Mouse (Mus musculus): ENCODE measurements at regions not wholly inside any gene's neighbourhood (a gene's known extent, or its start where the extent isn't known, plus 50 kb on each side); places are given as distances from the start of the nearest gene placed in this dataset.

DNA sequence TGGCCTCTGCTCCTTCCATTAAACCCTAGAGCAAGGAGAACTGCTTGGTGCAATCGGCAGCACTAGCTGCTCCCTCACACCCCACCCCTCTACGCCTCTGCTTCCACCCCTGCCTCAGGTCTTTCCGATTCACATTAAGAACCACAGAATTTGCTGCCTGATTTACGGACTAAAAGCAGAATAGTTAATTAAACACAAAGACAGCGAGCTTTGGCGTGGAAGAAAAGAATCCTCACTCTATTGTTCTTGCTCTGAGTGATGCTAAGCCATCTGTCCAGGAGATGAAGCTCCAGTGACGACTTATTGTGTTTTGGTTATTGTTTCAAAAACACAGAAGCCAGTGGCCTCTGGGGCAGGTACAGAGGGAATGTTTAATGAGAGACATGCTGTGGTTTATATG is 438.9 kb upstream of the Kcnab2 start:
- DNase-seq = no peak

DNA sequence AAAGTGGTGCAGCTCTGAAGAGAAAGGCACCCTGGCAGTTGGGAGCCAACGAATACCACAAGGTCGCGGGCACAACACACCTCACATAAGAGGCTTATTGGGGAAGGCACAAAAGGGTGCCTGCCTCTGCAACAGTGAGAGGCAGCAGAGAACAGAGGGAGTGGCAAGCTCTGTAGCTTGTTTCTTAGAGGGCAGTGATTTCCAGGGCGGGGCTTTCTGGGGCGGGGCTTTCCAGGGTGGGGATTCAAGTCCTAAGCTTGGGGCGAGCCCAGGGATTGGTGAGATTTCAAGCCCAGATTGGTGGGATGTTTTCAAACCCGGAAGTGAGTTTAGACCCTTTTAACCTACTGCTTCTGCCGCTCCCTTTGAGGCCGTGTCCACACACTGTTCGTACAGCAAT is 435.8 kb upstream of the Kcnab2 start:
- no peak for DNase-seq

DNA sequence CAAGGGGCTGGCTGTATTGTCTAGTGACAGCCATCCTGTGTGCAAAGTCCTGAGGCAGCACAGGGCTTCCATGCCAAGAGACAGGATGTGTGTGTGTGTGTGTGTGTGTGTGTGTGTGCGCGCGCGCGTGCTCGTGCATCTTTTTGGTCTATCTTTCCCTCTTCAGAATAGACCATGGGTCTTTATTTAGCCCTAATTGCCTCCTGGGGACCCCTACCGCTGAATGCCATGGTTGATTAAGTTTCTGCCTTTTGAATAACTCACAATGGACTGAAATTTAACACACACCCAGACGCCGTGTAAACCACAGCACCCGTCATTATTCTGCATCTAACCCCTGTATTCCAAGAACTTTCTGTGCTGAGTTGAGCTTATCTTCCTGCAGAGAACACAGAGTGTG is 435.2 kb upstream of the Kcnab2 start:
- no peak for DNase-seq

DNA sequence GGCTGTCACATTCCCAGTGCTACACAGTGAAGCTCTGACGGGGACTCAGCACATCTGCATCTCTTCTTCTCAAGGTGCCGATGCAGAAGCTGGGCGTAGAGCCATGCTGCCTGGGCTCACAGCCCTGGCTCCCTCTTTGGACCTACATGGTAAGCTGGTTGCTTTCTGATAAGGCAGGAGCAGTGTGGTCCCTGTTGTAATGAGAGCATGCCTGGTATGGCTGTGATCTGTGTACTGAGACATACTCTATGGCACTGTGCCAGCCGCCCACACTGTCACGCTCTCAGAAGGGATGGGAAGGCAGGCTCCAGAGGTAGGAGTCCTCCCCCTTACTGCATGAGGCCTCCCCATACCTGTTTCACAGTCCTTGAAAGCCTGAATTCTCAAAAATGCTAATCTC is 430.6 kb upstream of the Kcnab2 start:
- no peak for DNase-seq

DNA sequence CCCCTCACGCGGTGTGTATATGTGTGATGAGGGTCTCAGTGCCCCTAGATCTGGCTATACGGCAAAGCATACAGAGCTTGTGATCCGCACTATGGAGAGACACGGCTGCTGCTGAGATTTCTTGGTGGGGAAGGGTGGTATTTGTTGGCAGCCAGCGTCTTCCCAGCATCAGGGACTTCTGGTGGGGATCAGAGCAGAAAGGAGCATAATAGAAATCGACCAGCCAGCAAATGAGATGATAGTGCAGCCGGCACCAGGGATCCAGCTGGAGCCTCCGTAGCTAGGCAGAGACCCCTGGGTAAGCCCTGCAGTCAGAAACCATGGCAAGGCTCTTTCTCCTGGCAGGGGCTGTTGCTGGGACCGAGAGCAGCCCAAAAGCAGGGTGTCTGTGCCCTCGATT is 425.2 kb upstream of the Kcnab2 start:
- no peak for DNase-seq

DNA sequence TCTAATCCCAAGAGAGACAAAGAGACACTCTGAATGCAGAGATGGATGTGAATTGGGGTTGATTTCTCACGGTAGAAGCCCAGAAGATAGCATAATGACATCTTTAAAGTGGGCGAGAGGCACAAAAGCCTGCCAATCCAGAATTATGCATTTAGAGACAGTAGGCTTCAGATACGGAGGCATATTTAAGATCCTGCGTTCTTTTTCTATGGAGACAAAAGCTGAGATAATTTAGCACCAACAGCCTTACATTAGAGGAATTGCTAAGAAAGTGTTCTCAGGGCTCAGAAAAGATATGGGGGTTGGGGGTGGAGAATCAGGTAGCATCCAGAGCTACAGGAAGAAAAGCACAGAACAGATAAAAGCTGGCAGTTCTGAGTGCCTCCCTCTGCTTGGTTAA is 422.4 kb upstream of the Kcnab2 start:
- DNase-seq = no peak

DNA sequence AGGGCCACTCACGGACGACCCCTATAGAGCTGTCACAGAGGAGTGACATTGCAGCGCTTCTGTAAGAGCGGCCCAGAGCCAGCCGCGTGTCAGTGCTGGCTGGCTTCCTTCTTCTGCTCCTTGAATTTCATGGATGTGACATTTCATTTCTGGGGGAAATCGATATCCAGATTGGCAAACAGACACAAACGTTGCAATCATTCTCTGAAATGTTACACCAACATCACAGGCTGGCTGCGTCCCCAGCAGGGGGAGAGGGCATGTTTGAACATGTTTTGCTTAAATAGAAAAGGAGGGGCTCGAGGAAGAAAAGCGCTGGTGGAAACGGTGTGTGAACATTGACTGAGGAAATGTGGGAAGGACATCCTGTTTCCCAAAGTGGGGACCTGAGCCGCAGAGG is 417.4 kb upstream of the Kcnab2 start:
- no peak for DNase-seq

DNA sequence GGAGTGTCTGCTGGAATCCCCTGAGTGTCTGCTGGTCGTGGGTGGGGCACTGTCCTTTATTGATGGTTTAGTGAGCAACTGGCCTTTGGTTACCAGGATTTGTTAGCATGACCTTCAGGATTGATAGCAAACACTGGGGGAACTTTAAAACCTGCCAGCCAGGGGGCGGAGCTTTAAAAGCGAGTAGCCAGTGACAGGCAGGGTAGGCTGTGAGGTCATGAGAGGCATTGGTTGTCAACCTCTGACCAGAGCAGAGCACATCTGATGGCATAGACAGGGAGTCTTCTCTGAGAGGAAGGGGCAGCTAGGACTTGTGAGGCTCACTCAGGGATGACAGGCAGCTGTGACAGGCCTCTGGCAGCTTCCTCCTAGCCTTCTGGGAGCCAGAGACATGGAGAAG is 415.3 kb upstream of the Kcnab2 start:
- no peak for DNase-seq

DNA sequence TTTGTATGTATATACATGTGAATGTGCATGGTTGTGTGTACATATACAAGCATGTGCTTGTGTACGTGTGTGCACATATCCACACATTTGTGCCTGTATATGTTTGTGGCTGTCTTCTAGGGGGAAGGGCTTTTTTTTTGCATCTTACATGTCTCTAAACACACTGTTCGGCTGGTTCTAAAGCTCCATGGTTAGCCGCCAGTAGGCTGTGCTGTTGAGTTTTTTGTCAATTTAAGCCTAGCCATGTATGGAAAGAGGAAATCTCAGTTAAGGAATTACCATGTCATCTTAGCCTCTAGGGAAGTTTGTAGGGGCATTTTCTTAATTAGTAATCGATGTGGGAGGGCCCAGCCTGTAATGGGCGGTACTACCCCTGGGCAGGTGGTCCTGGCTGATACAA is 411.5 kb upstream of the Kcnab2 start:
- no peak for DNase-seq

DNA sequence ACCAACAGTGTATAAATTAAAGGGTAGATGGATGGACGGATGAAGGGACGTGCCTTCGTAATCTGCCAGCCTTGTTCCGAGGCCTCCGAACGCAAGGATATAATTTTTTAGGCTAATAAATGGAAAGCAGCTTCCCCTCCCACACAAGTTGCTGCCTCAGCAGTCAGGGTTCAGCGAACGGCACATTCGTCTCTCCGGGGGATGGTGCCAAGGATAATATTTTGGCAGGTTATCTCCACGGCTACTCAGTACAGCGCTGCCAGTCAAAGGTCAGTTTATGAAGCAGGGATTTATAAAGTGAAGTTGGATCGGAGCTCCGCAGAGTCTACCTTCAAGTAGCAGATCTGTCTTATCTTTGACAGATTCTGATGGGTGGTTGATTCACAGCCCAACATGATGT is 410.6 kb upstream of the Kcnab2 start:
- DNase-seq = no peak

DNA sequence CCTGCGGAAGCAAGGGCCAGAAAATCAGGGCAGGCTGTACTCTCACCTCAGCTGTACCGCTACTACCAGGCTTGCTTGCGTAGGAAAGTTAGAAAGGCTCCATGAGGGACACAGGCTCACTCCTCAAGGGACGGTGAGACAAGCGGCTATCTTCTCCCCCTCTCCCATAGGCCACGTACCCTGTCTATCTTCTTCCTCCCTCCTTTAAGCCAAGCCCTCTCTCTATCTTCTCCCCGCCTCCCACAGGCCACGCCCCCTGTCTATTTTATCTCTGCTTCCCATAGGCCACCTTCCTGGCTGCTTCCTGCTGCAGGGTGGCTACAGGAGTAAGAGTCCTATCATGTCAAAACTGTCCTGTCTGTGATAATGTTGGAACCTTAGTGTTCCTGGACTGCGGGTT is 409.1 kb upstream of the Kcnab2 start:
- no peak for DNase-seq

DNA sequence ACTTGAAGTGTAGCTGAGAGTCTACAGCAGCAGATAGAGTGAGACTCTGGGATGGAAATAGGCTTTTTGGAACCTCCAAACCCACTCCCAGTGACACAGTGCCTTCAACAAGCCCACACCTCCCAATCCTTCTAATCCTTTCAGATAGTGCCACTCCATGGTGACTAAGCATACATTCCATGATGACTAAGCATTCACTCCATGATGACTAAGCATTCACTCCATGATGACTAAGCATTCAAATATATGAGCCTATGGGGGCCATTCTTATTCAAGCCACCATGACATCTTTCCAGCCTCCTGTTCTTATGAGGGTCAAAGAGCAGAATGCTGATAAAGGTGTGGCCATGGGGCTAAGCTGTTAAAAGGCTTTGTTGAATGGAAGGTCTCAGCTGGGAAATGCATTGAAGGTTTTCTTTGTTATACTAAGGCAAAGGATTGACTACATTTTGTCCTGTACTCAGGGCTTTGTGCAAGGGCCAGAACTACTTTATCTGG is 403.8 kb upstream of the Kcnab2 start:
- DNase-seq = no peak

DNA sequence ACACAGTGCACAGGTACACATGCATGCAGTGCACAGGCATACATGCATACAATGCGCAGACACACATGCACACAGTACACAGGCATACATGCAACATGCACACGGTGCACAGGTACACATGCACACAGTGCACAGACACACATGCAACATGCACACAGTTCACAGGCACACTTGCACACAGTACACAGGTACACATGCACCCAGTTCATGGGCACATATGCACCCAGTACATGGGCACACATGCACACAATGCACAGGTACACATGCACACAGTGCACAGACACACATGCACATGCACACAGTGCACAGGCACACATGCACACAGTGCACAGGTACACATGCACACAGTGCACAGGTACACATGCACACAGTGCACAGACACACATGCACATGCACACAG is 402.7 kb upstream of the Kcnab2 start:
- DNase-seq = no peak

DNA sequence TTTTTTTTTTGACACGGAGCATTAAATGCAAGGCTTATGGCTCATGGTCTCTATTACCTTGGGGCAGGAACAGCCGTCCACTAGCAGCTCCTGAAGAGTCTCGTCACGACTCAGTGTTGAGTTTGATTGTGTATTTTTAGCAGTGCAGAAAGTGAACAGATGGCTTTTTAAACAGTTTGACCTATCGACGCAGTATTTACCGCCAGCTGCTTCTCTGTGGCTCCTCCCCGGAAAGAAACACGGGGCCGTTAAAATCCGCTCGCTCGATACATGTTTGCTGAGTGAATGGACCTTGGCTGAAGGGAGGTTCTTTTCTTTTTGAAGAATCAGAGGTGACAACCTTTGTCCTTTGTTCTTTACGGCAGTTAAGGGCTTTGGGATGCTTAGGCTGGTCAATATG is 401.3 kb upstream of the Kcnab2 start:
- DNase-seq = no peak

DNA sequence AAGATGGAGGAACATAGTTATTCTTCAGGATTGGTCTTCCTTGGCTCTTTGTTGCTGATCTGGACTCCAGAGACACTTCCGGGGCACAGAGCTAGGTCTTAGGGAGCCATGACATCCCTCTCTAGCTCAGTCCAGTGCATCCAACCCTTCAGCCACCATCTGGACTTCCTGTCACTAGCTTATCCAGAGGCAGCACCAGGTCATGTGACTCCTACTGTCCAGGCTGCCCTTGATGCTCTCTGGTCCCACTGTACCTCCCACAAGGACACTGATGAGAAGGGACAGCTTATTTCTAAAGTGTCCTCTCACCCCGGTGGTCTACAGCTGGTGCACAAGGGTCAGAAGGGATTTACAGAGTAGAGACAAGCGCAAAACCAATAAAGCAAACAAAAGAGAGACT is 400.7 kb upstream of the Kcnab2 start:
- no peak for DNase-seq

DNA sequence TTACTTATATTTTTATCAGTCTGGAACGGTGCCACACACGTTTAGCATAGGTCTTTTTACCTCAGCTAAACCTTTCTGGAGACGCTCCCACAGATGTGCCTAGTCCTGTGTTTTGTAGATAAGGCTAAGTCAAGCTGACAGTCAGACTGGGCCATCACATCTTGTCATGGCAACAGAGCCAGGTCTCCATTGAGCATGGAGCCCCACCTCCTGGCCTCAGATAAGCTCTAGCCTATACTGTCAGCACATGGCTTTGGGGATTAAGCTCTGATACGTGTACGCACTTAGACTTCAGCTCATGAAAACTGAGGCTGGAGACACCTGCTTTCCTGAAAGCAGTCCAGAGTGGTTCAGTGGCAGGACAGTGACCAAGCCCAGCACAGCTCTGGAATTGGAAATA is 392.4 kb upstream of the Kcnab2 start:
- DNase-seq = no peak

DNA sequence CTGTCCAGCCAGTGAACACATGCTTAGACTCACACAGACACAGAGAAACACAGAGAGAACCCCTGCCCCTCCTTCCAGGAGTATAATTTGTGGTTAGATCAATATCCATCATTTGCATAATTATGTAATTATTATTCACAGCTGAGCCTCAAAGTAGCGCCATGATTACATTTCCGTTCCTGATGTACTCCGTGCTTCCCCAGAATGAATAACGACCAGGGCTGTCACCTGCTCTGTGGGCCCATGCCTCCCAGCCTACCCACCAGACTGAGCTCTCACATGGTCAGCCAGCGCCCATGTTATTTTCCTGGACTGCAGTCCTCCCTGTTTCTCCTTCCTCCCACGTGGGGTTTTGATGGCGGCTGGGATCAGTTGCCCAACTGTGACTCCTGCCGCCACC is 388.2 kb upstream of the Kcnab2 start:
- no peak for DNase-seq

DNA sequence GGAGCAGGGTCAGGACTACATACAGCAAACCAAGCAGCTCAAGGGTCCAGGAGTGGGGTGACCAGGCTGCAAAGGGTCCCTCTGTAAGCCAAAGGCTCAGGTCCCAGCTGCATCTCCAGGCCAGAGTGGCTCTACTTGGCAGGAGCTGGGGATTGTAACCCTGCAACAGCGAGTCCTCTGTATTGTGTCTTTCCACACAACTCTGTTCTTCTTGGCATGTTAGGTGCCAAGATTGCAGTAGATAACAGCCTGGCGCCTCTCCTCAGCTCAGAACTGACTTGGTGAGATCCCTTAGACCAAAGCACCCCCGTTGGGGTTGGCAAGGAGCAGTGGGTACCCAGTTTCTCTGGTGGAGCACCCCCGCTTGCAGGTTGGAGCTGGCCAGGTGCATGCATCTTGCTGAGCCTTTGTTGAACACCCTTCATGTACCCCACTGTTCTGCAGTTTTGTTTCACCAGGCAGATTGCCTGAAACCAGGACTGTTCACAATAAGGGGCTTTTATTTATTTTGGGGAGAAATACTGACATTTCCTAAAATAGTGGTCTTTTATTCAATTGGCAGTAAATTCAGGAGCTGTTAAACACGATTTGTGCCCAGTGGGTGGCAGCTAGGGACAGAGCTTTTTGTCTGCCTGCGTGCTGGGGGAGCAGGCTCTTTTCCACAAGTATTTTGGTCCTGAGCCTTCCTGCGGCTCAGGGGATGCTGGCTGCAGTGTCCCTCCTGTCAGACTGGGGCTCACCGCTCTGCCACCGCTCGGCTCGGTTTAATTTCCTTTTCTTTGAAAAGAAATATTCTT is 385.3 kb upstream of the Kcnab2 start:
- no peak for DNase-seq

DNA sequence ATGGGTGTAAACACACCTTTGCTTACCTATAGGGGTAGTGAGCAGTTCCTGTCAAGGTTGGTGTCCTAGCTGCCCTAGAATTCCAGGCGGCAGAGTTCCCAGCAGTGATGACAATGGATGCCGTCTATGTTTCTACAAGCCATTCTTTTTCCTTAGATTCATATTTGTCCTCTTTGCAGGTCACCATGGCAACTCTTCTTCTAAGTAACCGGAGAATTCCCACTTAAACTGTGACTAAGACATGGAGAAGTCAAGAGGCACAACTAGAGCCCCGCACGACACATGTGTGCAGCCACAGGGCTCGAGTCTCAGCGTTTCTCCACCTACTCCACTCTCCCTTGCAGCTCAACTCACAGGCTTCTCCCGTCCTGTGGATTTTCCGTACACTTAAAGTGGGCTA is 381.5 kb upstream of the Kcnab2 start:
- no peak for DNase-seq

DNA sequence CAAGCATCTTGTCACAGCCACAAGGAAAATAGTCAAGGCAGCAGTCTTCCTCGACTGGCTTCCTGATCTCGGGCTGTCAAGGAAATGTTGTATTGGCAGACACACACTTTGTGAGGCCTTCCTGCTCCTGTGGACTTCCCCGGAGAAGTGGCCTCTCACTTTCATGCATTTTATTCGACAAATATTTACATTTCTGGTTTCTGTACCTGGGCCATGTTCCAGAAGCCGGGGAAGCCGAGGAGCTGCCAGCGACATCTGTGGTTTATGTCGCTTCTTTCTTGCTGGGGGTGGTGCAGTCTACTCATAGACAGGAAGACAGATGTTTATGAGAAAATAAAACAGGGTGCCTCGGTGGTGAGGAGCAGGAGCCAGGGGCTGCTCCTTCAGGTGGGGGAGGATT is 372.5 kb upstream of the Kcnab2 start:
- DNase-seq = no peak

DNA sequence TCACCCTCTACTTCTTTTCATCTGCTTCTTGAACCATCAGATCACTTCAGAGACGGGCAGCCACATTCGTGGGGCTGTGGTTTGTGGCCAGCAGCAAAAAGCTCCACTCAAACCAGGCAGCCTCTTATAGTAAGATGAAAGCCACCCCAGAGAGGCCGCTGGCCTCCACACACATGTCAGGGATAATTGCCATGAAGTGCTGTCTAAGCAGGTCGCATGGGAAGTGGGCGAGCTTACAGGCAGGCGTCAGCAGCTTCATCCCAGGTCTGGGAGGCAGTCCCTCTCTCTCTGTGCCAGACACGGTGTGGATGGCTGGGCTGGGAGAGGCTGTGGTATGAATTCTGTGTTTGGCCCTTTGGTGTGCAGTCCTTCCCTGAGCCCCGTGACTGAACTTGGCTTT is 358.4 kb upstream of the Kcnab2 start:
- DNase-seq = no peak

DNA sequence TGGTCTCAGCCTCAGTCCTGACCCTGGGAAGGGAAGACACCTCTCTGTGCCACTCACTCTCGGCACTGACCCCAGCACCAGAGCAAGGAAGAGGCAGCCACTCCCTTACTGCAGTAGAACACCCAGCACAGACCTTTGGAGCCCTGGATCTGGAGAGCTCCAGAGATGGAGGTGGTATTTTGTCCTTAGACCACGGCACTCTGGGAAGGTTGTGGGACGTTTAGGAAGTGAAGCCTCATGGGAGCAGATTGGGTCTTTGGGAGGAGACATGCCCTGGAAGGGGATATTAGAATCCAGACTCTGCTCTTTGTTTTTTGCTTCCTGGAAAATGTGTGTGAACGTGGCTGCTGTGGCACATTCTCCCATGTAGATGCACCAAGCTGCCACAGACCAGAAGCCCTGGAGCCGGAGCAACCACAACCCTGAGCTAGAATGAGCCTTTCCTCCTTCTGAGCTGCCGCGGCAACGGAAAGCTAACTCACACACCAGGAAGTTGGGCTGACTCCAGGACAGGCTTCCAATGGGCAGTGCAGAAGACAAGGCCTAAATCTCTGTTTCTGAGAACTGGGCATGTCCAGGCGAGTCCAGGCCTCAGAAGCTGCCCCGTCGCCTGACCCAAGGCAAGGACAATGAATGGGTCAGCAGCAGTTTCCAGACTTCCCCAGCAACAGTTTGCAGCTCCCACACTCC is 356.9 kb upstream of the Kcnab2 start:
- DNase-seq = no peak

DNA sequence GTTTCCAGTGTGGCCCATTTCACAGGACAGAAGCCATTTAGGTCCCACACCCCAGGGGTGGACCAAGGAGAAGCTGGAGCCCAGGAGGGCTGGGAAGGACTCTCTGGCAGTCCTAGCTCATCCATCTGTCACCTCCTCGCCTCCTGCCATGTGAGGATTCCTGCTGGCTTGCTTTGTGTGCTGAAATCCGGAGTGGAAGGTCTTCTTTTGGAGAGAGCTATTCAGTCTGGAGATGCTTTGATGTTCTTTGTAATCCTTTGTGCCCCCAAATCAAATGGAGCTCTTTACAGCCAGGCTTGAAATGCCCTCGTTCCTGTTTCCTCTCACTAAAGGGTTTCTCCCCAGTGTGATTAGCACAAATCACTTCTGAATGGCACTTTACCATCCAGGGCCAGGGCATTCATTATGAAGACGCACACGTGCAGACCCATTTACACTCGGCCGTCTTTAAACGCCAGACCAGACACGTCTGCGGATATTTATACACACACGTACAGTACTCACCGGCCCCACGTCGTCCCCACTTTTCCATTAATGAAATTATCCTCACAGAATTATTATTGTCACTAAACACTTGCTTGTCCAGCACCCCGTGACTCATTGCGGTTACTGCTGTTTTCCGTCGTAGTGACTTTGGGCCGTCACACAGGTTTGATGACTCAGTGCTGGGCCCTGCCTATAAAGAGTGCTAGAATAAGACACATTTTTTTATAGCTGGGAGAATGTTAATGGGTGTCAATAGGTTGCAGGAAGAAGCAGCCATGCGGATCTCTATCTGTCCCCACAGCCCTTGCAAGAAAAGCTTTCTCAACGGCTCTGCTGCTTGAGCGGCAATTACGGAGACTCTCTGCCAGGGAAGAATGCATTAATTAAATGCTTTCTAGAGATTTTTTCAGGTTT is 356.0 kb upstream of the Kcnab2 start:
- DNase-seq = peak; percentile 18
